Mouse (Mus musculus) MEL (cell line): ENCODE results near the gene Sh3tc1.

Experiments
- BHLHE40 ChIP-seq: IDR thresholded peaks from 2 replicates; pipeline ENCODE4 v1.6.1; 2012; ENCODE audit warnings: low read depth, mild to moderate bottlenecking, inconsistent platforms, low read length, improper control_type of control experiment, borderline replicate concordance
- CHD2 ChIP-seq: IDR thresholded peaks from 2 replicates; pipeline ENCODE4 v1.6.1; 2011; ENCODE audit warnings: low read length, improper control_type of control experiment
- CTCF ChIP-seq, 3 experiments: IDR thresholded peaks in 2 of 3; conservative IDR thresholded peaks in 1 of 3; 2 replicates each; pipeline ENCODE4 v1.5.1; 2011 to 2012; ENCODE audit warnings: low read length in 3 of 3, low read depth in 2 of 3, mild to moderate bottlenecking in 2 of 3, improper control_type of control experiment in 1 of 3, inconsistent platforms in 1 of 3, mixed read lengths in 1 of 3, moderate library complexity in 1 of 3; ENCODE audit not compliant: control insufficient read depth in 1 of 3, insufficient read depth in 1 of 3, poor library complexity in 1 of 3, severe bottlenecking in 1 of 3
- EP300 ChIP-seq, 2 experiments: IDR thresholded peaks; 2 replicates each; pipeline ENCODE4 v1.6.1; 2011; ENCODE audit warnings: improper control_type of control experiment in 2 of 2, low read length in 2 of 2, low read depth in 1 of 2, mild to moderate bottlenecking in 1 of 2
- ETS1 ChIP-seq: IDR thresholded peaks from 2 replicates; pipeline ENCODE4 v1.6.1; 2012; ENCODE audit warnings: low read depth, mild to moderate bottlenecking, inconsistent platforms, low read length, improper control_type of control experiment, moderate library complexity
- GABPA ChIP-seq: IDR thresholded peaks from 2 replicates; pipeline ENCODE4 v1.6.1; 2012; ENCODE audit warnings: low read depth, mild to moderate bottlenecking, inconsistent platforms, low read length, improper control_type of control experiment, moderate library complexity
- GATA1 ChIP-seq: IDR thresholded peaks from 2 replicates; pipeline ENCODE4 v1.6.1; 2011; ENCODE audit warnings: low read depth, low read length, improper control_type of control experiment
- MAX ChIP-seq: IDR thresholded peaks from 2 replicates; pipeline ENCODE4 v1.6.1; 2011; ENCODE audit warnings: low read length, improper control_type of control experiment
- MAZ ChIP-seq: IDR thresholded peaks from 2 replicates; pipeline ENCODE4 v1.6.1; 2012; ENCODE audit warnings: low read depth, mild to moderate bottlenecking, inconsistent platforms, low read length, improper control_type of control experiment
- MEF2A ChIP-seq: IDR thresholded peaks from 2 replicates; pipeline ENCODE4 v1.6.1; 2014; ENCODE audit warnings: low read depth, mild to moderate bottlenecking, inconsistent platforms, low read length, improper control_type of control experiment; ENCODE audit not compliant: poor library complexity, insufficient replicate concordance, severe bottlenecking; ENCODE audit errors: extremely low read depth
- POLR2A ChIP-seq, 2 experiments: IDR thresholded peaks; 2 replicates each; pipeline ENCODE4 v1.6.1; 2011 to 2012; ENCODE audit warnings: low read length in 2 of 2, mild to moderate bottlenecking in 2 of 2, control low read depth in 1 of 2, improper control_type of control experiment in 1 of 2, low read depth in 1 of 2, moderate library complexity in 1 of 2; ENCODE audit not compliant: control insufficient read depth in 1 of 2, insufficient read depth in 1 of 2, poor library complexity in 1 of 2
- USF1 ChIP-seq: IDR thresholded peaks from 2 replicates; pipeline ENCODE4 v1.6.1; 2014; ENCODE audit warnings: low read depth, mild to moderate bottlenecking, inconsistent platforms, low read length, improper control_type of control experiment, moderate library complexity
- ZMIZ1 ChIP-seq: IDR thresholded peaks from 2 replicates; pipeline ENCODE4 v1.6.1; 2012; ENCODE audit warnings: low read depth, mild to moderate bottlenecking, inconsistent platforms, low read length, improper control_type of control experiment, moderate library complexity

DNA sequence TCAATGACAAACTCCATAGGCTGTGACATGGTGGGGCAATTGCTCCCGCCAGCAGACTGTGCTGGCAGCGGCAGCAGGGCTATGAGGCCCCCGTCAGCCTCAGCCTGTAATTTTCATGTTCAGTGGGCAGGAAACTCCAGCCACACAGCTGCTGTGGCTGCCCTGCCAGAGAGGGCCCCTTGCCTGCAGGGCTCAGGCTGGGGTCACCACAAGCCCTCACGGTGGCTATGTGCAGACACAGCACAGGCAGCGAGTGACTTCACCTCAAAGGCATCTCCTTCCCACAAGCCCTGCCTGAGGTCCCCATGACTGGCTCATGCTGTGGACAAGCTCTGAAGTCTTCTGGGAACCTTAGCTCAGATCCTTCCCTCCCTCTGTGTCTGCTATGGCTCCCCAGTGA lies 52.7 kb downstream of the Sh3tc1 start:
- no peak for TF ChIP-seq MEF2A
- TF ChIP-seq ZMIZ1: no peak
- no peak for TF ChIP-seq MAX
- no peak for TF ChIP-seq MAZ
- TF ChIP-seq EP300 (IDR thresholded peaks at IDR 0.05; ENCODE audit: low read depth in 1 of 2, low read length in 2 of 2): no peak
- no peak for TF ChIP-seq CTCF (IDR thresholded peaks at IDR 0.05 in 2 of 3, conservative IDR thresholded peaks at IDR 0.05 in 1 of 3; ENCODE audit: control insufficient read depth in 1 of 3, insufficient read depth in 1 of 3, low read depth in 2 of 3, low read length in 3 of 3, poor library complexity in 1 of 3, severe bottlenecking in 1 of 3)
- no peak for TF ChIP-seq ETS1
- no peak for TF ChIP-seq CHD2
- no peak for TF ChIP-seq GABPA
- no peak for TF ChIP-seq POLR2A (IDR thresholded peaks at IDR 0.05; ENCODE audit: control insufficient read depth in 1 of 2, insufficient read depth in 1 of 2, low read depth in 1 of 2, low read length in 2 of 2, poor library complexity in 1 of 2)
- TF ChIP-seq USF1: no peak
- TF ChIP-seq GATA1: no peak
- no peak for TF ChIP-seq BHLHE40
